Mouse (Mus musculus): ENCODE data around the gene Zpbp2. TPM values are rescaled to one million over a fixed set of nuclear protein-coding genes. Genes with fewer than 3 reads are reported as not detected.

The Zpbp2 gene
- total and polyA plus RNA-seq, 2 experiments from 2014 or later, result 0.36 TPM; not detected in 1

GRCm38 (mm10) chr11:98590548-98591445 lies 39.9 kb downstream of the Zpbp2 start:
- ATAC-seq (ENCODE audit: low FRiP score), result no peak
- no peak overlapping the region for H3K9ac ChIP-seq (replicated peaks; ENCODE audit: low read length, poor library complexity, severe bottlenecking)
- no peaks in the 10 kb centered on the region for H3K27me3 ChIP-seq (ENCODE audit: insufficient read depth, low read length)
- TF ChIP-seq CTCF (IDR thresholded peaks at IDR 0.05), result no peak
- H3K4me3 ChIP-seq (ENCODE audit: low read depth, low read length), result no peak overlapping the region
- H3K27ac ChIP-seq (ENCODE audit: low read depth, low read length), result no peak overlapping the region
- no peak for DNase-seq (ENCODE audit: low spot score)
- no peak overlapping the region for H3K4me2 ChIP-seq (ENCODE audit: low read depth, low read length, poor library complexity, severe bottlenecking)
- WGBS, result 72% methylated on average over 19 of the region's 19 CpGs
- peaks cover 12% of the 10 kb centered on the region for H3K4me1 ChIP-seq (ENCODE audit: insufficient read depth, low read length)
- no peaks in the 10 kb centered on the region for H3K9me3 ChIP-seq (ENCODE audit: low read length)
- no peaks in the 10 kb centered on the region for H3K36me3 ChIP-seq (ENCODE audit: insufficient read depth, low read length)

- H3K27me3 ChIP-seq (ENCODE audit: insufficient read depth, low read length), result no peaks in the 10 kb centered on the region
- H3K27ac ChIP-seq (ENCODE audit: low read depth, low read length), result no peak overlapping the region
- no peaks in the 10 kb centered on the region for H3K36me3 ChIP-seq (ENCODE audit: insufficient read depth, low read length)
- TF ChIP-seq CTCF (IDR thresholded peaks at IDR 0.05), result no peak
- no peak overlapping the region for H3K9ac ChIP-seq (replicated peaks; ENCODE audit: low read length, poor library complexity, severe bottlenecking)
- H3K4me2 ChIP-seq (ENCODE audit: low read depth, low read length, poor library complexity, severe bottlenecking), result no peak overlapping the region
- H3K4me1 ChIP-seq (ENCODE audit: insufficient read depth, low read length), result no peaks in the 10 kb centered on the region
- H3K9me3 ChIP-seq (ENCODE audit: low read length), result no peaks in the 10 kb centered on the region
- DNase-seq (ENCODE audit: low spot score) (no peak), ATAC-seq (ENCODE audit: low FRiP score) (no peak)
- H3K4me3 ChIP-seq (ENCODE audit: low read depth, low read length), result no peak overlapping the region
- 79% methylated on average over 6 of the region's 6 CpGs for WGBS
These were observed 44.1 kb downstream of the Zpbp2 start for GRCm38 (mm10) chr11:98595021-98595420.

GRCm38 (mm10) chr11:98595473-98595872 lies 44.6 kb downstream of the Zpbp2 start:
- no peaks in the 10 kb centered on the region for H3K36me3 ChIP-seq (ENCODE audit: insufficient read depth, low read length)
- no peaks in the 10 kb centered on the region for H3K4me1 ChIP-seq (ENCODE audit: insufficient read depth, low read length)
- DNase-seq (ENCODE audit: low spot score), result no peak
- H3K9me3 ChIP-seq (ENCODE audit: low read length), result no peaks in the 10 kb centered on the region
- WGBS, result 75% methylated on average over 10 of the region's 10 CpGs
- H3K4me2 ChIP-seq (ENCODE audit: low read depth, low read length, poor library complexity, severe bottlenecking), result no peak overlapping the region
- TF ChIP-seq CTCF (IDR thresholded peaks at IDR 0.05), result no peak
- no peak overlapping the region for H3K4me3 ChIP-seq (ENCODE audit: low read depth, low read length)
- no peak overlapping the region for H3K27ac ChIP-seq (ENCODE audit: low read depth, low read length)
- no peaks in the 10 kb centered on the region for H3K27me3 ChIP-seq (ENCODE audit: insufficient read depth, low read length)
- ATAC-seq (ENCODE audit: low FRiP score), result no peak
- no peak overlapping the region for H3K9ac ChIP-seq (replicated peaks; ENCODE audit: low read length, poor library complexity, severe bottlenecking)

GRCm38 (mm10) chr11:98595955-98596354 lies 45.1 kb downstream of the Zpbp2 start:
- Histone ChIP-seq H3K27ac (ENCODE audit: low read depth, low read length) (no peak overlapping the region), H3K27me3 (ENCODE audit: insufficient read depth, low read length) (no peaks in the 10 kb centered on the region), H3K9ac (replicated peaks; ENCODE audit: low read length, poor library complexity, severe bottlenecking) (no peak overlapping the region), H3K36me3 (ENCODE audit: insufficient read depth, low read length) (no peaks in the 10 kb centered on the region), H3K4me2 (ENCODE audit: low read depth, low read length, poor library complexity, severe bottlenecking) (no peak overlapping the region), H3K9me3 (ENCODE audit: low read length) (no peaks in the 10 kb centered on the region), H3K4me3 (ENCODE audit: low read depth, low read length) (no peak overlapping the region), H3K4me1 (ENCODE audit: insufficient read depth, low read length) (no peaks in the 10 kb centered on the region)
- 85% methylated on average over 3 of the region's 3 CpGs for WGBS
- TF ChIP-seq CTCF (IDR thresholded peaks at IDR 0.05), result no peak
- ATAC-seq (ENCODE audit: low FRiP score), result no peak
- no peak for DNase-seq (ENCODE audit: low spot score)

- H3K36me3 ChIP-seq (ENCODE audit: insufficient read depth, low read length), result no peaks in the 10 kb centered on the region
- DNase-seq (ENCODE audit: low spot score) (peak; percentile 64), ATAC-seq (ENCODE audit: low FRiP score) (no peak)
- TF ChIP-seq CTCF (IDR thresholded peaks at IDR 0.05), result peak; percentile 71
- H3K27me3 ChIP-seq (ENCODE audit: insufficient read depth, low read length), result no peaks in the 10 kb centered on the region
- H3K4me3 ChIP-seq (ENCODE audit: low read depth, low read length), result no peak overlapping the region
- H3K4me2 ChIP-seq (ENCODE audit: low read depth, low read length, poor library complexity, severe bottlenecking), result no peak overlapping the region
- 32% methylated on average over 6 of the region's 6 CpGs for WGBS
- H3K4me1 ChIP-seq (ENCODE audit: insufficient read depth, low read length), result no peaks in the 10 kb centered on the region
- H3K9ac ChIP-seq (replicated peaks; ENCODE audit: low read length, poor library complexity, severe bottlenecking), result no peak overlapping the region
- H3K9me3 ChIP-seq (ENCODE audit: low read length), result no peaks in the 10 kb centered on the region
- H3K27ac ChIP-seq (ENCODE audit: low read depth, low read length), result no peak overlapping the region
These were observed 46.5 kb downstream of the Zpbp2 start for GRCm38 (mm10) chr11:98597363-98597762.

- TF ChIP-seq CTCF (IDR thresholded peaks at IDR 0.05), result no peak
- H3K9me3 ChIP-seq (ENCODE audit: low read length), result no peaks in the 10 kb centered on the region
- no peak for DNase-seq (ENCODE audit: low spot score)
- H3K36me3 ChIP-seq (ENCODE audit: insufficient read depth, low read length), result no peaks in the 10 kb centered on the region
- no peak for ATAC-seq (ENCODE audit: low FRiP score)
- H3K27me3 ChIP-seq (ENCODE audit: insufficient read depth, low read length), result no peaks in the 10 kb centered on the region
- WGBS, result 80% methylated on average over 8 of the region's 8 CpGs
- H3K9ac ChIP-seq (replicated peaks; ENCODE audit: low read length, poor library complexity, severe bottlenecking), result no peak within 1 kb of the TSS
- H3K27ac ChIP-seq (ENCODE audit: low read depth, low read length), result no peak within 1 kb of the TSS
- no peak within 1 kb of the TSS for H3K4me2 ChIP-seq (ENCODE audit: low read depth, low read length, poor library complexity, severe bottlenecking)
- no peak within 1 kb of the TSS for H3K4me3 ChIP-seq (ENCODE audit: low read depth, low read length)
- H3K4me1 ChIP-seq (ENCODE audit: insufficient read depth, low read length), result no peaks in the 10 kb centered on the region
These were observed 47.1 kb downstream of the Zpbp2 start, which contains the start of gene Lrrc3c for GRCm38 (mm10) chr11:98597991-98598390. TSS of gene Lrrc3c (plus strand) at chr11:98598291.

All from midbrain, postnatal 0 days (tissue).